Mouse (Mus musculus) ZHBTc4 (cell line): Measurements from ENCODE around the gene Elmsan1.
"Not testable (repeated sequence)": the region's sequence is repeated elsewhere in the genome, so short reads cannot be mapped to it uniquely, and the experiment has no call there.

Source experiments
- DNase-seq: peaks from one replicate; pipeline ENCODE4 v3.0.0-alpha.2; 2011; ENCODE audit warnings: low read depth, low spot score

Gene Elmsan1

GRCm38 (mm10) chr12:84218289-84219120, at the start of gene Elmsan1:
TSS of gene Elmsan1 (minus strand) at chr12:84218881.
- DNase-seq, result peak; percentile 84

- DNase-seq, result no peak
Observed at GRCm38 (mm10) chr12:84267264-84267663, 48.6 kb upstream of the Elmsan1 start.

GRCm38 (mm10) chr12:84260363-84260762, 41.7 kb upstream of the Elmsan1 start:
- DNase-seq, result no peak

GRCm38 (mm10) chr12:84254886-84255285, 36.2 kb upstream of the Elmsan1 start:
- no peak for DNase-seq

- peak; percentile 66 for DNase-seq
Observed at GRCm38 (mm10) chr12:84252811-84253210, 34.1 kb upstream of the Elmsan1 start.

- peak; percentile 87 for DNase-seq
Observed at GRCm38 (mm10) chr12:84249217-84249616, 30.5 kb upstream of the Elmsan1 start.

- DNase-seq, result peak; percentile 36
Observed at GRCm38 (mm10) chr12:84245683-84246082, 27.0 kb upstream of the Elmsan1 start.

- no peak for DNase-seq
Observed at GRCm38 (mm10) chr12:84243076-84243770, 24.5 kb upstream of the Elmsan1 start.

GRCm38 (mm10) chr12:84237036-84237435, 18.4 kb upstream of the Elmsan1 start:
- DNase-seq, result not testable (repeated sequence)

GRCm38 (mm10) chr12:84235981-84236752, 17.5 kb upstream of the Elmsan1 start:
- peak; percentile 84 for DNase-seq

GRCm38 (mm10) chr12:84235577-84235976, 16.9 kb upstream of the Elmsan1 start:
- DNase-seq, result peak; percentile 95

- no peak for DNase-seq
Observed at GRCm38 (mm10) chr12:84233488-84234100, 14.9 kb upstream of the Elmsan1 start.

- DNase-seq, result no peak
Observed at GRCm38 (mm10) chr12:84226117-84226840, 7.6 kb upstream of the Elmsan1 start.

GRCm38 (mm10) chr12:84222405-84222961, 3.8 kb upstream of the Elmsan1 start:
- peak; percentile 66 for DNase-seq

- no peak for DNase-seq
Observed at GRCm38 (mm10) chr12:84220951-84221891, 2.5 kb upstream of the Elmsan1 start.

- no peak for DNase-seq
Observed at GRCm38 (mm10) chr12:84220515-84220914, 1.8 kb upstream of the Elmsan1 start.

GRCm38 (mm10) chr12:84219121-84219561, 460 bp upstream of the Elmsan1 start:
- DNase-seq, result no peak

GRCm38 (mm10) chr12:84217508-84218131, 1.1 kb downstream of the Elmsan1 start:
- DNase-seq, result peak; percentile 59

GRCm38 (mm10) chr12:84217111-84217507, 1.6 kb downstream of the Elmsan1 start:
- DNase-seq, result no peak
